Mouse (Mus musculus): Measurements from ENCODE around the gene Gm5868. TPM values are rescaled to one million over a fixed set of nuclear protein-coding genes. Genes with fewer than 3 reads are reported as not detected.
"Not testable (repeated sequence)": the region's sequence is repeated elsewhere in the genome, so short reads cannot be mapped to it uniquely, and the experiment has no call there.

Gm5868 gene
- polyA plus RNA-seq (2015; fragmentation: Nextera tagmentation; extraction: Ambion mirVana) = 7.5 and 8.1 TPM in 2 replicates

- Histone ChIP-seq H3K36me3 (no peaks in the 10 kb centered on the region), H3K4me2 (peak within 1 kb of the TSS; percentile 71), H3K4me1 (replicated peaks) (peaks cover 7% of the 10 kb centered on the region), H3K4me3 (peak within 1 kb of the TSS; percentile 40), H3K9me3 (no peaks in the 10 kb centered on the region), H3K9ac (peak within 1 kb of the TSS; percentile 17; the same call in 1 of the 2 replicates), H3K27ac (replicated peaks) (no peak within 1 kb of the TSS), H3K27me3 (peaks cover 4% of the 10 kb centered on the region; the same call in 1 of the 2 replicates)
- ATAC-seq (ENCODE audit: low FRiP score, low read depth) = peak; percentile 78
- 4% methylated on average over 34 of the region's 38 CpGs for WGBS
Measured at GRCm38 (mm10) chr5:72587192-72587681, at the start of gene Gm5868. Gene Gm5868 (minus strand): TSS chr5:72587551.

- H3K27ac ChIP-seq (replicated peaks) = no peak overlapping the region
- H3K9me3 ChIP-seq = no peaks in the 10 kb centered on the region
- H3K4me3 ChIP-seq = no peak overlapping the region
- WGBS = 88% methylated on average over 3 of the region's 3 CpGs
- no peak for ATAC-seq (ENCODE audit: low FRiP score, low read depth)
- H3K9ac ChIP-seq = no peak overlapping the region
- no peaks in the 10 kb centered on the region for H3K27me3 ChIP-seq
- no peaks in the 10 kb centered on the region for H3K4me1 ChIP-seq (replicated peaks)
- H3K36me3 ChIP-seq = no peaks in the 10 kb centered on the region
- no peak overlapping the region for H3K4me2 ChIP-seq
Measured at GRCm38 (mm10) chr5:72636576-72636975, 49.2 kb upstream of the Gm5868 start.

DNA sequence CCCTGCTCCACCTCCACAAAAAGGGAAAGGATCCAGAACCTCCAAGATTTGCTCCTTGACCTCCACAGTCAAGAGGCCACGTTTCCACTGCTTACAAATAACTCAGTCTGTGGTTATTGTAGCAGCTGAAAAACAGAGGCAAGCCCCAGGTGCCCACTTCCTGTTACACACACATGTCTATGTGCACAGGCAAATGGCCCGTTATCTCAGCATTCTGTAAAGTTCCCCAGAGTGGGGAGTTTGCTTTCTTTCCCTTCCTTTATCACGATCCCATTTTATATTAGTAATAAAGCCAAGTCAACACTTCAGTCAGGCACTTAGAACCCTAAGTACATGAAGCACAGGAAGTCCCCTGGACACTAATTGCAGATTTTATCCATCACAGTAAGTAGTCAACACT is 48.8 kb upstream of the Gm5868 start:
- ATAC-seq (ENCODE audit: low FRiP score, low read depth) = no peak
- no peak overlapping the region for H3K4me2 ChIP-seq
- 72% methylated on average over 3 of the region's 3 CpGs for WGBS
- no peak overlapping the region for H3K9ac ChIP-seq
- no peaks in the 10 kb centered on the region for H3K4me1 ChIP-seq (replicated peaks)
- no peak overlapping the region for H3K27ac ChIP-seq (replicated peaks)
- H3K9me3 ChIP-seq = no peaks in the 10 kb centered on the region
- no peak overlapping the region for H3K4me3 ChIP-seq
- no peaks in the 10 kb centered on the region for H3K27me3 ChIP-seq
- no peaks in the 10 kb centered on the region for H3K36me3 ChIP-seq

GRCm38 (mm10) chr5:72634791-72635271 is 47.5 kb upstream of the Gm5868 start:
- Histone ChIP-seq H3K36me3 (no peaks in the 10 kb centered on the region), H3K9ac (no peak overlapping the region), H3K9me3 (no peaks in the 10 kb centered on the region), H3K4me1 (replicated peaks) (no peaks in the 10 kb centered on the region), H3K27ac (replicated peaks) (no peak overlapping the region), H3K27me3 (no peaks in the 10 kb centered on the region), H3K4me2 (no peak overlapping the region), H3K4me3 (no peak overlapping the region)
- ATAC-seq (ENCODE audit: low FRiP score, low read depth) = no peak
- WGBS = 92% methylated on average over 9 of the region's 9 CpGs

DNA sequence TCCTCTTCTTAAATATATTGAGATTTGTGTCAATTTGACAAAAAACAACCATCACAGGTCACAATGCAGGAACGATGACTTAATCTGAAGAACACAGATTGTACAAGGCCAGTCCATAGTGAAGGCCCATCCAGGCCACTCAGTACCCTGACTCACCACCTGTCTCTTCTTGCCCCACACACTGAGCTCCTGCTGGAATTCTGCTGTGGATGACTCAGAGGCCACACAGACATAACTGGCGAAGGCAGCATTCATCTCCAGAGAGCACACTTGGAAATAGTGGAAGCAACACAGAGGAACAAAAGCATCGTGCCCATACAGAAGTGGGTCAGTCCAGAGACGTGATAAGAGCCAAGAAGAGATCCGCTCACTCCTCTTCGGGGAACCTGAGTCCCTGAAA is 42.7 kb upstream of the Gm5868 start:
- no peak overlapping the region for H3K27ac ChIP-seq (replicated peaks)
- H3K4me2 ChIP-seq = no peak overlapping the region
- H3K27me3 ChIP-seq = no peaks in the 10 kb centered on the region
- H3K9ac ChIP-seq = no peak overlapping the region
- no peaks in the 10 kb centered on the region for H3K9me3 ChIP-seq
- WGBS = 89% methylated on average over 6 of the region's 6 CpGs
- no peaks in the 10 kb centered on the region for H3K4me1 ChIP-seq (replicated peaks)
- no peak for ATAC-seq (ENCODE audit: low FRiP score, low read depth)
- no peak overlapping the region for H3K4me3 ChIP-seq
- no peaks in the 10 kb centered on the region for H3K36me3 ChIP-seq

DNA sequence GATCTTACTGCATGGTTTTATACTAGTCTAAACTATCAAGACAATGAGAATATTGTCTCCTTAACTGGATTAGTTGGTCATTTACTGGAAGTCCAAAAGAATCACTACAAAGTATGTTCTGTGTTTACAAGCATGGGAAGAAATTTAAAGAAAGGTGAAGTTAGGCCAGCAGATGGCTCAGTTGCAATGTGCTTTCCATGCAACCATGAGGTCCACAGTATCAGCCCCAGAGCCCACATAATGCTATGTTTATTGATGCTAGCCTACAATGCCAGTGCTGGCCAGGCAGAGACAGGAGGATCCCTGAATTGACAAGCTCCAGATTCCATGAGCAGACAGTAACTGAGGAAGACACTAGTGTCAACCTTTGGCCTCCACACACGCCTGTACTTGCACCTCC is 33.7 kb upstream of the Gm5868 start:
- Histone ChIP-seq H3K27me3 (no peaks in the 10 kb centered on the region), H3K4me3 (no peak overlapping the region), H3K27ac (replicated peaks) (no peak overlapping the region), H3K4me2 (no peak overlapping the region), H3K9me3 (no peaks in the 10 kb centered on the region), H3K4me1 (replicated peaks) (no peaks in the 10 kb centered on the region), H3K36me3 (no peaks in the 10 kb centered on the region), H3K9ac (no peak overlapping the region)
- no peak for ATAC-seq (ENCODE audit: low FRiP score, low read depth)
- WGBS = 96% methylated on average over 1 of the region's 1 CpGs

DNA sequence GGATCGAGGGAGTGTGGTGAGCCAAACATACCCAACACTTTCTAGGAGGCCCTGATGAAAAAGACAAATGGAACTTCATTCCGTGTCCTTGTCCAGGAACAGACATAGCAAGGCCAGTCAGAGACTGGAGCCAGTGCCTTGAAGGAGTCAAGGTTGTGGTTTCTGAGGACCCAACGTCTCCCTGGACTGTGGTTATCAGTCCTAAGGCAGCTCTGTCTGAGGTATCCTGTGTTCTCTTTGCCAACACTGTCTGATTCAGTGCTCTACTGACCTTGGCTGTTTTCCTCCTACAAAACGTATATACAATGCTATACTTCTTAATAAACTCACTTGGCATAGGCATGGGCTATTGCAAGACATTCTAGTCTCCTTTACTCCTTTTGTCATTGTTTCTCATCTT is 30.1 kb upstream of the Gm5868 start:
- no peaks in the 10 kb centered on the region for H3K9me3 ChIP-seq
- WGBS = 91% methylated on average over 4 of the region's 4 CpGs
- H3K27me3 ChIP-seq = no peaks in the 10 kb centered on the region
- H3K4me3 ChIP-seq = no peak overlapping the region
- no peak for ATAC-seq (ENCODE audit: low FRiP score, low read depth)
- no peak overlapping the region for H3K27ac ChIP-seq (replicated peaks)
- no peaks in the 10 kb centered on the region for H3K36me3 ChIP-seq
- no peak overlapping the region for H3K9ac ChIP-seq
- H3K4me2 ChIP-seq = no peak overlapping the region
- no peaks in the 10 kb centered on the region for H3K4me1 ChIP-seq (replicated peaks)

GRCm38 (mm10) chr5:72603138-72603537 is 15.8 kb upstream of the Gm5868 start:
- Histone ChIP-seq H3K27ac (replicated peaks) (no peak overlapping the region), H3K4me1 (replicated peaks) (no peaks in the 10 kb centered on the region), H3K9ac (no peak overlapping the region), H3K4me3 (no peak overlapping the region), H3K9me3 (no peaks in the 10 kb centered on the region), H3K4me2 (no peak overlapping the region), H3K27me3 (no peaks in the 10 kb centered on the region), H3K36me3 (no peaks in the 10 kb centered on the region)
- 89% methylated on average over 4 of the region's 4 CpGs for WGBS
- ATAC-seq (ENCODE audit: low FRiP score, low read depth) = no peak

- Histone ChIP-seq H3K27ac (replicated peaks) (no peak overlapping the region), H3K9ac (no peak overlapping the region), H3K4me3 (no peak overlapping the region), H3K4me1 (replicated peaks) (no peaks in the 10 kb centered on the region), H3K4me2 (no peak overlapping the region), H3K9me3 (no peaks in the 10 kb centered on the region), H3K36me3 (no peaks in the 10 kb centered on the region), H3K27me3 (no peaks in the 10 kb centered on the region)
- WGBS = 11% methylated on average over 5 of the region's 5 CpGs
- ATAC-seq (ENCODE audit: low FRiP score, low read depth) = no peak
Measured at GRCm38 (mm10) chr5:72601006-72601405, 13.7 kb upstream of the Gm5868 start.

GRCm38 (mm10) chr5:72586667-72587191 is 622 bp downstream of the Gm5868 start:
- H3K36me3 ChIP-seq; H3K4me1 ChIP-seq (replicated peaks); H3K27ac ChIP-seq (replicated peaks); H3K27me3 ChIP-seq; H3K9me3 ChIP-seq: not testable (repeated sequence)
- 48% methylated on average over 25 of the region's 25 CpGs for WGBS
- peak overlapping the region; percentile 71 for H3K4me2 ChIP-seq
- peak; percentile 30; the same call in 1 of the 2 replicates for ATAC-seq (ENCODE audit: low FRiP score, low read depth)
- H3K4me3 ChIP-seq = peak overlapping the region; percentile 40
- 0 out of 2 replicates have a peak overlapping the region, but pooled peaks have one; percentile 17 for H3K9ac ChIP-seq

DNA sequence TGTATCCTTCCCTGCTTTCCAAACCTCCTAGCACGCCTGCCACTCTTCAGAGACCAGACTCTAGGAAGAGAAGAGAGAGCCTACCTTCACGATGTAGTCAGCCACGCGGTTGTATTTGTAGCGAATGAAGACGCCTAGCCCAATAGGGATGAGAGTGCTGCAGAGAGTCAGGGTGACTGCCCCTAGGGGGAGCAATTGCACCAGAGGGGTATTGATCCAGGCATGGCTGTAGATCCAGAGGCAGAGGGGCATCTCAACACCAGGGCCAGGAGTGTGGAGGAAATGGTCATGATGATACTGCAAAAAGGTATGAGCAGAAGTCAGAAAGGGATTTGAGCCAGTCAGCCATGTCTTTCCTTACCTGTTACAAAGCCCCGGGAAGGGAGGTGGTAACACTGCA is 1.2 kb downstream of the Gm5868 start:
- ATAC-seq (ENCODE audit: low FRiP score, low read depth) = not testable (repeated sequence)
- 49% methylated on average over 7 of the region's 7 CpGs for WGBS

DNA sequence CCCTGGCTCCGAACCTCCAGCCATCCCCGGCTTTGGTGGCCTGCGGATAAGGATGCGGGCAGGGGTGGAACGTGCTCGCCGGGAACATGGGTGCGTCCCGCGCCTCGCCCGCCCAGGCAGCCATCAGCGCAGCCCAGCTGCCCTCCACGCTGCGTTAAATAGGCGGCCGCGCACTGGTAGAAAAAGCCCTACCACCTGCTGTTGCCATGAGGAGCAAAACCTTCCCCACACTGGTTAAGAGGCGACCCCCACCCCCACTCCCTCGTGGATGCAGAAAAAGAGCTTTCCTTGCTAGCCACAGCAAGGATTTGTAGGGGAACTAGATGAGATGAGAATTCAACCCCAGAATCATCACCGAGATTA is 6.4 kb downstream of the Gm5868 start, which contains the start of gene Zar1:
Gene Zar1 (minus strand): TSS at position 285 of the 363 bp plus-strand sequence.
- not testable (repeated sequence) for H3K27ac ChIP-seq (replicated peaks); H3K27me3 ChIP-seq; H3K9me3 ChIP-seq; H3K36me3 ChIP-seq; H3K4me1 ChIP-seq (replicated peaks)
- ATAC-seq (ENCODE audit: low FRiP score, low read depth) = peak; percentile 74
- 0 out of 2 replicates have a peak within 1 kb of the TSS, but pooled peaks have one; percentile 29 for H3K9ac ChIP-seq
- H3K4me2 ChIP-seq = peak within 1 kb of the TSS; percentile 66
- 11% methylated on average over 17 of the region's 21 CpGs for WGBS
- peak within 1 kb of the TSS; percentile 42 for H3K4me3 ChIP-seq

More for the DNA sequence above, 1.2 kb downstream of the Gm5868 start:
- not testable (repeated sequence) for H3K9me3 ChIP-seq; H3K4me2 ChIP-seq; H3K27ac ChIP-seq (replicated peaks); H3K36me3 ChIP-seq; H3K9ac ChIP-seq; H3K4me1 ChIP-seq (replicated peaks); H3K4me3 ChIP-seq; H3K27me3 ChIP-seq
